Mouse (Mus musculus) intestine, postnatal 0 days (tissue): Measurements from ENCODE around the gene Nutm1. TPM values are rescaled to one million over a fixed set of nuclear protein-coding genes. Genes with fewer than 3 reads are reported as not detected.

Experiments used
- ATAC-seq: fragments of 200-750 bp; cut with Nextera tagmentation; 2 replicates; pipeline ENCODE4 v1.8.0; 2017; ENCODE audit warnings: mild to moderate bottlenecking, moderate TSS enrichment, moderate library complexity
- H3K27ac ChIP-seq: fragments of 300-500 bp; sonication (generic); 2 replicates; pipeline ENCODE4 v1.5.1; 2014; ENCODE audit warnings: mild to moderate bottlenecking, low read depth, low read length, moderate library complexity
- H3K27me3 ChIP-seq: fragments of 300-500 bp; sonication (generic); replicated peaks from 2 replicates; pipeline ENCODE4 v1.6.1; 2014; ENCODE audit warnings: low read length, mixed read lengths; ENCODE audit not compliant: control insufficient read depth, insufficient read depth
- H3K36me3 ChIP-seq: fragments of 300-500 bp; sonication (generic); 2 replicates; pipeline ENCODE4 v1.6.1; 2014; ENCODE audit warnings: mild to moderate bottlenecking, moderate library complexity; ENCODE audit not compliant: control insufficient read depth, insufficient read depth
- H3K4me1 ChIP-seq: fragments of 300-500 bp; sonication (generic); replicated peaks from 2 replicates; pipeline ENCODE4 v1.6.1; 2014; ENCODE audit warnings: antibody characterized with exemption, low read length, mixed read lengths; ENCODE audit not compliant: control insufficient read depth, insufficient read depth
- H3K4me2 ChIP-seq: fragments of 300-500 bp; sonication (generic); replicated peaks from 2 replicates; pipeline ENCODE4 v1.6.1; 2014; ENCODE audit warnings: low read depth, mild to moderate bottlenecking, moderate library complexity
- H3K4me3 ChIP-seq: fragments of 300-500 bp; sonication (generic); 2 replicates; pipeline ENCODE4 v1.5.1; 2014; ENCODE audit warnings: low read depth, low read length
- H3K9ac ChIP-seq: fragments of 300-500 bp; sonication (generic); 2 replicates; pipeline ENCODE4 v1.6.1; 2014; ENCODE audit warnings: mild to moderate bottlenecking, low read depth, low read length
- H3K9me3 ChIP-seq: fragments of 300-500 bp; sonication (generic); 2 replicates; pipeline ENCODE4 v1.6.1; 2016; ENCODE audit warnings: mixed run types; ENCODE audit not compliant: control insufficient read depth
- CTCF ChIP-seq: sonication (generic); IDR thresholded peaks from 2 replicates; pipeline ENCODE4 v1.5.1; 2016; ENCODE audit warnings: low read depth, mild to moderate bottlenecking, control low read depth, antibody characterized with exemption, moderate library complexity
- WGBS: fragments of 180-500 bp; shearing (Covaris S2); extraction: QIAGEN DNeasy Blood & Tissue Kit; methylation state at CpG from one replicate; pipeline ENCODE4 v1.1.7; 2014; 5-methylcytosine and 5-hydroxymethylcytosine counted together
- polyA plus RNA-seq: library from polyadenylated mRNA; unstranded; fragments of >200 nt; fragmentation: Nextera tagmentation; extraction: Ambion mirVana; gene quantifications from 2 replicates; pipeline ENCODE4 v1.2.1, GENCODE M21; 2015

Nutm1 gene
- polyA plus RNA-seq, 1 experiment from 2014 or later: 0.03 TPM

- WGBS: 69% methylated on average over 5 of the region's 5 CpGs
- H3K4me2 ChIP-seq: no peak overlapping the region
- H3K9me3 ChIP-seq: no peaks in the 10 kb centered on the region
- TF ChIP-seq CTCF: no peak
- no peak overlapping the region for H3K4me3 ChIP-seq
- no peaks in the 10 kb centered on the region for H3K4me1 ChIP-seq
- H3K9ac ChIP-seq: no peak overlapping the region
- no peak overlapping the region for H3K27ac ChIP-seq
- no peak for ATAC-seq
- no peaks in the 10 kb centered on the region for H3K27me3 ChIP-seq
- H3K36me3 ChIP-seq: no peaks in the 10 kb centered on the region
These were observed 38.2 kb downstream of the Nutm1 start for GRCm38 (mm10) chr2:112220880-112221279.

- ATAC-seq: no peak
- WGBS: 66% methylated on average over 6 of the region's 6 CpGs
These were observed 41.5 kb downstream of the Nutm1 start for GRCm38 (mm10) chr2:112217614-112218013.

GRCm38 (mm10) chr2:112215977-112216376 lies 43.1 kb downstream of the Nutm1 start:
- ATAC-seq: no peak
- no peaks in the 10 kb centered on the region for H3K36me3 ChIP-seq
- H3K4me1 ChIP-seq: no peaks in the 10 kb centered on the region
- no peak overlapping the region for H3K9ac ChIP-seq
- H3K4me3 ChIP-seq: no peak overlapping the region
- no peaks in the 10 kb centered on the region for H3K27me3 ChIP-seq
- no peaks in the 10 kb centered on the region for H3K9me3 ChIP-seq
- TF ChIP-seq CTCF: peak; percentile 76
- H3K27ac ChIP-seq: no peak overlapping the region
- 21% methylated on average over 1 of the region's 1 CpGs for WGBS
- H3K4me2 ChIP-seq: no peak overlapping the region

More at GRCm38 (mm10) chr2:112217614-112218013, 41.5 kb downstream of the Nutm1 start:
- no peaks in the 10 kb centered on the region for H3K27me3 ChIP-seq
- TF ChIP-seq CTCF: no peak
- H3K9me3 ChIP-seq: no peaks in the 10 kb centered on the region
- H3K36me3 ChIP-seq: no peaks in the 10 kb centered on the region
- H3K4me2 ChIP-seq: no peak overlapping the region
- H3K9ac ChIP-seq: no peak overlapping the region
- no peak overlapping the region for H3K4me3 ChIP-seq
- no peak overlapping the region for H3K27ac ChIP-seq
- no peaks in the 10 kb centered on the region for H3K4me1 ChIP-seq

GRCm38 (mm10) chr2:112210699-112211098 lies 48.4 kb downstream of the Nutm1 start:
- Histone ChIP-seq H3K36me3 (no peaks in the 10 kb centered on the region), H3K9ac (no peak overlapping the region), H3K4me2 (no peak overlapping the region), H3K9me3 (no peaks in the 10 kb centered on the region), H3K27me3 (no peaks in the 10 kb centered on the region; the same call in 1 of the 2 replicates), H3K4me1 (no peaks in the 10 kb centered on the region), H3K4me3 (no peak overlapping the region), H3K27ac (no peak overlapping the region)
- ATAC-seq: no peak
- no peak for TF ChIP-seq CTCF
- WGBS: 81% methylated on average over 2 of the region's 2 CpGs

GRCm38 (mm10) chr2:112210142-112210541 lies 48.9 kb downstream of the Nutm1 start:
- no peak for ATAC-seq
- no peaks in the 10 kb centered on the region for H3K9me3 ChIP-seq
- no peak overlapping the region for H3K9ac ChIP-seq
- no peak overlapping the region for H3K4me3 ChIP-seq
- WGBS: 65% methylated on average over 6 of the region's 6 CpGs
- H3K4me1 ChIP-seq: no peaks in the 10 kb centered on the region
- no peak overlapping the region for H3K27ac ChIP-seq
- no peak for TF ChIP-seq CTCF
- no peaks in the 10 kb centered on the region for H3K36me3 ChIP-seq
- H3K4me2 ChIP-seq: no peak overlapping the region
- no peaks in the 10 kb centered on the region; the same call in 1 of the 2 replicates for H3K27me3 ChIP-seq

- TF ChIP-seq CTCF: no peak
- Histone ChIP-seq H3K4me3 (no peak overlapping the region), H3K4me1 (no peaks in the 10 kb centered on the region), H3K27ac (no peak overlapping the region), H3K4me2 (no peak overlapping the region), H3K9me3 (no peaks in the 10 kb centered on the region), H3K27me3 (no peaks in the 10 kb centered on the region; the same call in 1 of the 2 replicates), H3K36me3 (no peaks in the 10 kb centered on the region), H3K9ac (no peak overlapping the region)
- ATAC-seq: no peak
- WGBS: 57% methylated on average over 6 of the region's 6 CpGs
These were observed 56.0 kb downstream of the Nutm1 start for GRCm38 (mm10) chr2:112203056-112203455.

Other genes starting within 250 kb of the Nutm1 start
- not detected in 2 replicates for gene Olfr1310, start 246.6 kb downstream of the Nutm1 start, polyA plus RNA-seq
- not detected in 2 replicates for gene Olfr1311, start 234.9 kb downstream of the Nutm1 start, polyA plus RNA-seq
- not detected in 2 replicates for gene Olfr1312, start 209.1 kb downstream of the Nutm1 start, polyA plus RNA-seq
- not detected in 2 replicates for gene Olfr1313, start 181.4 kb downstream of the Nutm1 start, polyA plus RNA-seq
- gene Olfr1314, start 162.5 kb downstream of the Nutm1 start, polyA plus RNA-seq: not detected in 2 replicates
- gene Olfr1315-ps1, start 143.9 kb downstream of the Nutm1 start, polyA plus RNA-seq: not detected in 2 replicates
- not detected in 2 replicates for gene Olfr1316, start 124.3 kb downstream of the Nutm1 start, polyA plus RNA-seq
- gene Olfr1317, start 119.0 kb downstream of the Nutm1 start, polyA plus RNA-seq: not detected in 2 replicates
- gene Olfr1318, start 105.1 kb downstream of the Nutm1 start, polyA plus RNA-seq: not detected in 2 replicates
- 8.4 TPM in 2 replicates for gene Lpcat4, start 19.8 kb downstream of the Nutm1 start, polyA plus RNA-seq
- 114 and 120 TPM in 2 replicates for gene Nop10, start 2.6 kb upstream of the Nutm1 start, polyA plus RNA-seq
- 6.9 and 8.0 TPM in 2 replicates for gene Slc12a6, start 6.5 kb upstream of the Nutm1 start, polyA plus RNA-seq
- gene Gm21985, start 7.0 kb upstream of the Nutm1 start, polyA plus RNA-seq: not detected in 2 replicates
- 91.9 and 102 TPM in 2 replicates for gene Emc4, start 108.7 kb upstream of the Nutm1 start, polyA plus RNA-seq
- gene Katnbl1, start 119.9 kb upstream of the Nutm1 start, polyA plus RNA-seq: 16.9 and 17.0 TPM in 2 replicates
- 20.0 and 20.6 TPM in 2 replicates for gene Emc7, start 195.7 kb upstream of the Nutm1 start, polyA plus RNA-seq
- not detected in 2 replicates for gene Chrm5, start 221.5 kb upstream of the Nutm1 start, polyA plus RNA-seq
- 5.0 and 5.9 TPM in 2 replicates for gene Aven, start 233.7 kb upstream of the Nutm1 start, polyA plus RNA-seq